Mouse (Mus musculus): ENCODE measurements around the gene Gm6525. TPM values are rescaled to one million over a fixed set of nuclear protein-coding genes. Genes with fewer than 3 reads are reported as not detected.
A peak's percentile ranks its signal among the peaks of the same experiment; 100 is the strongest.

The Gm6525 gene
- polyA plus RNA-seq, 1 experiment from 2014 or later, result 0.60 TPM

DNA sequence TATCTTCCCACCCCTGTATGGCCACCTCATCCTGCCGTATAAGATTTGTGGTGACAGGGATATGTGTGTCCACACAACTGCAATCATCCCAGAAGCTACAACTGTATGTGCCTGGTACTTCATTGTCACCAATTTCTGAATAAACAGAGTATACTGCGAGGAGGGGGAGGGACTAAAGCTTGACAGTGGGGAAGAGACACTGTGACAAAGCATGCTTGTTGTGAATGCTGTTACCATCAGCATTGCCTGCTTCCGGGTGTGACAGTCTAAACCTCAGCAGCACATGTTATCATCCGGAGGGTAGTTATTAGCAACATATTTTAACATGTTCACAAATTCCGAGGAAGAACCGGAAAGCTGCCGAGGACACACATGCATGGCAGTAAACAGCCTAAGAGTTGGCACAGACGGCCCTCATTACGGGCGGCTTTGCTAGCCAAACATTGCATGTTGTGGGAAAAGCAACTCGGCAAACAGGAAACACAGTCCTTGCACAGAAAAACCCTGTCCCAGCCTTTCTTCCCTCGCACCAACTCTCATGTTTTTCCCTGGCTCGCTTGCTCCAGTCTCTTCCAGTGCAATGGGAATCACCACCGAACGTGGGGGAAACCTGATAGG, 41.9 kb downstream of the Gm6525 start:
- H3K27me3 ChIP-seq, result peaks cover 5% of the 10 kb centered on the region; the same call in 1 of the 2 replicates
- no peak overlapping the region for H3K27ac ChIP-seq
- H3K4me3 ChIP-seq, result no peak overlapping the region
- no peak for ATAC-seq (replicated peaks; ENCODE audit: insufficient number of reproducible peaks, insufficient read depth, low FRiP score, low read depth)
- 78% methylated on average over 15 of the region's 15 CpGs for WGBS
- H3K9me3 ChIP-seq (replicated peaks), result no peaks in the 10 kb centered on the region
- H3K4me1 ChIP-seq (replicated peaks), result peaks cover 11% of the 10 kb centered on the region
- no peaks in the 10 kb centered on the region for H3K36me3 ChIP-seq
- H3K4me2 ChIP-seq, result no peak overlapping the region
- no peak overlapping the region for H3K9ac ChIP-seq

GRCm38 (mm10) chr3:84217118-84217960, 43.4 kb downstream of the Gm6525 start:
- 71% methylated on average over 12 of the region's 12 CpGs for WGBS
- no peak for ATAC-seq (replicated peaks; ENCODE audit: insufficient number of reproducible peaks, insufficient read depth, low FRiP score, low read depth)
- H3K4me1 ChIP-seq (replicated peaks), result peaks cover 14% of the 10 kb centered on the region
- no peak overlapping the region for H3K4me2 ChIP-seq
- peaks cover 5% of the 10 kb centered on the region; the same call in 1 of the 2 replicates for H3K27me3 ChIP-seq
- H3K4me3 ChIP-seq, result no peak overlapping the region
- no peaks in the 10 kb centered on the region for H3K9me3 ChIP-seq (replicated peaks)
- no peaks in the 10 kb centered on the region for H3K36me3 ChIP-seq
- no peak overlapping the region for H3K27ac ChIP-seq
- no peak overlapping the region for H3K9ac ChIP-seq

- ATAC-seq (replicated peaks; ENCODE audit: insufficient number of reproducible peaks, insufficient read depth, low FRiP score, low read depth), result no peak
- no peak overlapping the region for H3K4me3 ChIP-seq
- no peak overlapping the region for H3K9ac ChIP-seq
- peaks cover 5% of the 10 kb centered on the region; the same call in 1 of the 2 replicates for H3K27me3 ChIP-seq
- H3K4me1 ChIP-seq (replicated peaks), result peaks cover 14% of the 10 kb centered on the region
- H3K27ac ChIP-seq, result no peak overlapping the region
- WGBS, result 62% methylated on average over 4 of the region's 4 CpGs
- H3K4me2 ChIP-seq, result no peak overlapping the region
- H3K36me3 ChIP-seq, result no peaks in the 10 kb centered on the region
- H3K9me3 ChIP-seq (replicated peaks), result no peaks in the 10 kb centered on the region
Observed at GRCm38 (mm10) chr3:84217961-84218351, 44.1 kb downstream of the Gm6525 start.

GRCm38 (mm10) chr3:84218498-84218897, 44.6 kb downstream of the Gm6525 start:
- Histone ChIP-seq H3K4me1 (replicated peaks) (peaks cover 14% of the 10 kb centered on the region), H3K9ac (no peak overlapping the region), H3K4me3 (no peak overlapping the region), H3K27me3 (peaks cover 5% of the 10 kb centered on the region; the same call in 1 of the 2 replicates), H3K4me2 (no peak overlapping the region), H3K9me3 (replicated peaks) (no peaks in the 10 kb centered on the region), H3K27ac (no peak overlapping the region), H3K36me3 (no peaks in the 10 kb centered on the region)
- no peak for ATAC-seq (replicated peaks; ENCODE audit: insufficient number of reproducible peaks, insufficient read depth, low FRiP score, low read depth)
- WGBS, result 67% methylated on average over 2 of the region's 2 CpGs

- Histone ChIP-seq H3K36me3 (no peaks in the 10 kb centered on the region), H3K27me3 (peaks cover 5% of the 10 kb centered on the region; the same call in 1 of the 2 replicates), H3K27ac (no peak overlapping the region), H3K4me2 (no peak overlapping the region), H3K4me3 (no peak overlapping the region), H3K9me3 (replicated peaks) (no peaks in the 10 kb centered on the region), H3K9ac (no peak overlapping the region), H3K4me1 (replicated peaks) (peaks cover 14% of the 10 kb centered on the region)
- 45% methylated on average over 2 of the region's 2 CpGs for WGBS
- no peak for ATAC-seq (replicated peaks; ENCODE audit: insufficient number of reproducible peaks, insufficient read depth, low FRiP score, low read depth)
Observed at GRCm38 (mm10) chr3:84219166-84219710, 45.3 kb downstream of the Gm6525 start.

- no peak overlapping the region for H3K9ac ChIP-seq
Observed at GRCm38 (mm10) chr3:84219720-84220273, 45.9 kb downstream of the Gm6525 start.

GRCm38 (mm10) chr3:84220326-84220725, 46.4 kb downstream of the Gm6525 start:
- Histone ChIP-seq H3K9me3 (replicated peaks) (no peaks in the 10 kb centered on the region), H3K27me3 (peaks cover 5% of the 10 kb centered on the region; the same call in 1 of the 2 replicates), H3K4me2 (peak overlapping the region; percentile 89), H3K4me3 (peak overlapping the region; percentile 56), H3K36me3 (no peaks in the 10 kb centered on the region), H3K27ac (no peak overlapping the region), H3K9ac (peak overlapping the region; percentile 57), H3K4me1 (replicated peaks) (peaks cover 14% of the 10 kb centered on the region)
- 1% methylated on average over 9 of the region's 9 CpGs for WGBS
- no peak for ATAC-seq (replicated peaks; ENCODE audit: insufficient number of reproducible peaks, insufficient read depth, low FRiP score, low read depth)

More at GRCm38 (mm10) chr3:84219720-84220273, 45.9 kb downstream of the Gm6525 start:
- no peak overlapping the region for H3K27ac ChIP-seq
- peaks cover 5% of the 10 kb centered on the region; the same call in 1 of the 2 replicates for H3K27me3 ChIP-seq
- peak overlapping the region; percentile 89 for H3K4me2 ChIP-seq
- ATAC-seq (replicated peaks; ENCODE audit: insufficient number of reproducible peaks, insufficient read depth, low FRiP score, low read depth), result no peak
- 16% methylated on average over 9 of the region's 9 CpGs for WGBS
- H3K36me3 ChIP-seq, result no peaks in the 10 kb centered on the region
- peaks cover 14% of the 10 kb centered on the region for H3K4me1 ChIP-seq (replicated peaks)
- H3K4me3 ChIP-seq, result peak overlapping the region; percentile 56
- H3K9me3 ChIP-seq (replicated peaks), result no peaks in the 10 kb centered on the region

GRCm38 (mm10) chr3:84220748-84221147, 46.8 kb downstream of the Gm6525 start:
- H3K4me3 ChIP-seq, result peak overlapping the region; percentile 56
- peaks cover 5% of the 10 kb centered on the region; the same call in 1 of the 2 replicates for H3K27me3 ChIP-seq
- peak overlapping the region; percentile 89 for H3K4me2 ChIP-seq
- peak; percentile 50; the same call in 1 of the 2 replicates for ATAC-seq (replicated peaks; ENCODE audit: insufficient number of reproducible peaks, insufficient read depth, low FRiP score, low read depth)
- no peaks in the 10 kb centered on the region for H3K9me3 ChIP-seq (replicated peaks)
- peaks cover 14% of the 10 kb centered on the region for H3K4me1 ChIP-seq (replicated peaks)
- no peak overlapping the region for H3K27ac ChIP-seq
- under 1% methylated on average over 11 of the region's 11 CpGs for WGBS
- no peaks in the 10 kb centered on the region for H3K36me3 ChIP-seq
- peak overlapping the region; percentile 57 for H3K9ac ChIP-seq

Other genes with a start within 250 kb of the Gm6525 start
- gene Tmem131l, start 133.9 kb upstream of the Gm6525 start, polyA plus RNA-seq (2015; fragmentation: Nextera tagmentation; extraction: Ambion mirVana), result 23.5 and 43.2 TPM in 2 replicates
- 10.2 and 11.5 TPM in 2 replicates for gene Mnd1, start 18.3 kb upstream of the Gm6525 start, polyA plus RNA-seq (2015; fragmentation: Nextera tagmentation; extraction: Ambion mirVana)
- 7.9 and 11.9 TPM in 2 replicates for gene Trim2, start 132.8 kb downstream of the Gm6525 start, polyA plus RNA-seq (2015; fragmentation: Nextera tagmentation; extraction: Ambion mirVana)

Measured in heart, embryonic 15.5 days (tissue).